Mouse (Mus musculus) 3134 (cell line): Measurements from ENCODE around the gene Lyplal1.

Experiments used
- DNase-seq: peaks from one replicate; pipeline ENCODE4 v3.0.0-alpha.2; 2011; ENCODE audit warnings: low spot score; ENCODE audit not compliant: insufficient read length; ENCODE audit errors: extremely low read depth

Lyplal1 gene

GRCm38 (mm10) chr1:186041841-186042240 is 75.3 kb downstream of the Lyplal1 start:
- DNase-seq = no peak
